Mouse (Mus musculus) ovary, adult 18-20 months (tissue): ENCODE measurements at regions not wholly inside any gene's neighbourhood (a gene's known extent, or its start where the extent isn't known, plus 50 kb on each side); places are given as distances from the start of the nearest gene placed in this dataset.

ENCODE experiments used
- DNase-seq: peaks from one replicate; pipeline ENCODE4 v3.0.0; 2022; ENCODE audit warnings: low spot score, mixed read lengths

- no peak for DNase-seq
Observed at GRCm38 (mm10) chr8:64421502-64422199, 215.6 kb upstream of the Tll1 start.

GRCm38 (mm10) chr8:64412488-64413188 lies 206.6 kb upstream of the Tll1 start:
- no peak for DNase-seq

GRCm38 (mm10) chr8:64406775-64407490 lies 200.9 kb upstream of the Tll1 start:
- no peak for DNase-seq

GRCm38 (mm10) chr8:64399554-64399953 lies 193.5 kb upstream of the Tll1 start:
- no peak for DNase-seq

GRCm38 (mm10) chr8:64397876-64398275 lies 191.8 kb upstream of the Tll1 start:
- DNase-seq: no peak

GRCm38 (mm10) chr8:64395816-64396215 lies 189.7 kb upstream of the Tll1 start:
- DNase-seq: no peak

- DNase-seq: no peak
Observed at GRCm38 (mm10) chr8:64389488-64389887, 183.4 kb upstream of the Tll1 start.

GRCm38 (mm10) chr8:64388299-64388698 lies 182.2 kb upstream of the Tll1 start:
- DNase-seq: no peak

GRCm38 (mm10) chr8:64379732-64380349 lies 173.8 kb upstream of the Tll1 start:
- DNase-seq: no peak

- DNase-seq: no peak
Observed at GRCm38 (mm10) chr8:64377830-64378229, 171.8 kb upstream of the Tll1 start.

- no peak for DNase-seq
Observed at GRCm38 (mm10) chr8:64375509-64375908, 169.4 kb upstream of the Tll1 start.

- DNase-seq: no peak
Observed at GRCm38 (mm10) chr8:64374980-64375379, 168.9 kb upstream of the Tll1 start.

- peak; percentile 36 for DNase-seq
Observed at GRCm38 (mm10) chr8:64369973-64370372, 163.9 kb upstream of the Tll1 start.

- DNase-seq: no peak
Observed at GRCm38 (mm10) chr8:64367906-64368305, 161.8 kb upstream of the Tll1 start.

GRCm38 (mm10) chr8:64366974-64367266 lies 160.8 kb upstream of the Tll1 start:
- DNase-seq: no peak

- no peak for DNase-seq
Observed at GRCm38 (mm10) chr8:64366226-64366973, 160.3 kb upstream of the Tll1 start.

GRCm38 (mm10) chr8:64357092-64357491 lies 151.0 kb upstream of the Tll1 start:
- no peak for DNase-seq

GRCm38 (mm10) chr8:64348082-64348646 lies 142.1 kb upstream of the Tll1 start:
- DNase-seq: no peak

- no peak for DNase-seq
Observed at GRCm38 (mm10) chr8:64347490-64347889, 141.4 kb upstream of the Tll1 start.

- no peak for DNase-seq
Observed at GRCm38 (mm10) chr8:64346428-64346827, 140.4 kb upstream of the Tll1 start.

- no peak for DNase-seq
Observed at GRCm38 (mm10) chr8:64344933-64345332, 138.9 kb upstream of the Tll1 start.

GRCm38 (mm10) chr8:64343600-64343999 lies 137.5 kb upstream of the Tll1 start:
- no peak for DNase-seq
